Mouse (Mus musculus) cortical plate, adult 2 months (tissue): ENCODE measurements around the gene Ttc9. TPM values are rescaled to one million over a fixed set of nuclear protein-coding genes. Genes with fewer than 3 reads are reported as not detected.

Experiments used
- H3K27ac ChIP-seq: fragments of 200-500 bp; 2 replicates; pipeline ENCODE4 v1.5.1; 2012; ENCODE audit warnings: low read length, control low read depth, inconsistent platforms; ENCODE audit not compliant: insufficient read depth
- H3K4me1 ChIP-seq: fragments of 200-500 bp; 2 replicates; pipeline ENCODE4 v1.6.1; 2011; ENCODE audit warnings: low read length; ENCODE audit not compliant: control insufficient read depth, insufficient read depth
- H3K4me3 ChIP-seq: fragments of 200-500 bp; 2 replicates; pipeline ENCODE4 v1.5.1; 2011; ENCODE audit warnings: mild to moderate bottlenecking, low read length, control low read depth; ENCODE audit not compliant: insufficient read depth
- CTCF ChIP-seq: fragments of 200-500 bp; IDR thresholded peaks from 2 replicates; pipeline ENCODE4 v1.5.1; 2011; ENCODE audit warnings: mild to moderate bottlenecking, control low read depth, low read length; ENCODE audit not compliant: insufficient read depth; ENCODE audit errors: extremely low read depth
- POLR2A ChIP-seq: fragments of 200-500 bp; IDR thresholded peaks from 2 replicates; pipeline ENCODE4 v1.6.1; 2011; ENCODE audit warnings: mild to moderate bottlenecking, low read length, control low read depth; ENCODE audit not compliant: insufficient read depth; ENCODE audit errors: extremely low read depth
- polyA plus RNA-seq: library from polyadenylated mRNA; depleted of rRNA; stranded (reverse); fragments of >200 nt; gene quantifications from 2 replicates; pipeline ENCODE4 v1.2.3, GENCODE M21; 2012; rRNA removed

Gene Ttc9
- polyA plus RNA-seq, 1 experiment, result 32.4 TPM

DNA sequence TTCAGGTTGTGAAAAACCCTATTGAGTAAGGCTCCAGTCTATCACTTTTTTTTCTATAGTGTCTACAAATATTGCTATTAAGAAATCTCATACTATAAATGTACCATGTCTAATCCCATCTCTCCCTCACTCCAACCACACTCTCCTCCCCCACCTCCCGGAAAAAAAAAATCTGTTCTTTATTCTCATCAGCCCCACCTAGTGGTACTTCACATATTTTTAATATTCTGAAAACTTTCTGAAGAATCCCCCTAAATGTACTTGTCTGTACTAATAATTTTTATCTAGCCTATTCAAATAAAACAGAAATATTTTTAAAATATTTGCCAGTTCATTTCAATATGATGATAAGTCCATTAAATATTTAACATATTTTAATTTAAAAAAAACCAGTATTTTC is 71.9 kb downstream of the Ttc9 start:
- Histone ChIP-seq H3K4me1 (no peaks in the 10 kb centered on the region), H3K27ac (no peak overlapping the region), H3K4me3 (no peak overlapping the region)
- TF ChIP-seq POLR2A (no peak), CTCF (no peak)

DNA sequence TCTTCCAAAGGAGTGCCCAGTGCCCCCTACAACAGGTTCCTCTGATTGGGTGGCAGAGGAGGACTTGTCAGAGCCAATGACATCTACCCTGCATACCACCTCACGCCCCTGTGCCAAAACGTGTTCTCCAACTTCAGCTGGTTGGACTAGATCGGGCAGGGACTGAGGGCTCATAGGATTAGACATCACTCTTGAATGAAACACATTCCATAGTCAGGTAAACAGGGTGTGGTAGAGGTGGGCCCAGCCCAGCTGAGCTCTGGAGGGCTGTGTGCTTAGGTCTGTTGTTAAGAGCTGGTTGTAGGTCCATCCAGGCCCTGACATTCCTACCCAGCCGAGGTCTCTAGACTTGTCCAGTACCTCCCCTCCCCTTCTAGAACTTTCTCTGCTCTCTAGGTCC is 81.6 kb downstream of the Ttc9 start:
- Histone ChIP-seq H3K4me3 (no peak overlapping the region), H3K4me1 (no peaks in the 10 kb centered on the region), H3K27ac (no peak overlapping the region)
- TF ChIP-seq CTCF, result no peak
- no peak for TF ChIP-seq POLR2A

Other genes with a start within 250 kb of the Ttc9 start
- 1.3 and 1.5 TPM in 2 replicates for gene Adam4, start 209.3 kb upstream of the Ttc9 start, polyA plus RNA-seq
- 54.1 and 71.7 TPM in 2 replicates for gene Cox16, start 146.1 kb upstream of the Ttc9 start, polyA plus RNA-seq
- 25.9 and 27.3 TPM in 2 replicates for gene Gm20498, start 98.3 kb upstream of the Ttc9 start, polyA plus RNA-seq
- gene Synj2bp, start 98.3 kb upstream of the Ttc9 start, polyA plus RNA-seq, result 24.7 and 24.8 TPM in 2 replicates
- gene Adam21, start 62.8 kb upstream of the Ttc9 start, polyA plus RNA-seq, result 0.30 and 0.38 TPM in 2 replicates
- gene Med6, start 36.2 kb upstream of the Ttc9 start, polyA plus RNA-seq, result 30.3 and 34.0 TPM in 2 replicates
- gene Map3k9, start 149.9 kb downstream of the Ttc9 start, polyA plus RNA-seq, result 18.3 and 19.1 TPM in 2 replicates
- 39.9 and 47.5 TPM in 2 replicates for gene Pcnx, start 228.8 kb downstream of the Ttc9 start, polyA plus RNA-seq